Mouse (Mus musculus) hindbrain, embryonic 14.5 days (tissue): ENCODE data around the gene Slc17a8. TPM values are rescaled to one million over a fixed set of nuclear protein-coding genes. Genes with fewer than 3 reads are reported as not detected.
"Not testable (repeated sequence)": the region's sequence is repeated elsewhere in the genome, so short reads cannot be mapped to it uniquely, and the experiment has no call there.

Experiments used
- ATAC-seq: fragments of 200-750 bp; cut with Nextera tagmentation; 2 replicates; pipeline ENCODE4 v1.8.0; 2017; ENCODE audit warnings: moderate number of reproducible peaks, mild to moderate bottlenecking, moderate TSS enrichment, moderate library complexity; ENCODE audit not compliant: low FRiP score
- DNase-seq: peaks from one replicate; pipeline ENCODE4 v3.0.0-alpha.2; 2015; ENCODE audit warnings: low spot score
- H3K27ac ChIP-seq: fragments of 300-500 bp; sonication (generic); 2 replicates; pipeline ENCODE4 v1.5.1; 2014; ENCODE audit warnings: mild to moderate bottlenecking, moderate library complexity
- H3K27me3 ChIP-seq: fragments of 300-500 bp; sonication (generic); 2 replicates; pipeline ENCODE4 v1.6.1; 2014; ENCODE audit warnings: mild to moderate bottlenecking, low read length, mixed read lengths; ENCODE audit not compliant: control insufficient read depth, insufficient read depth
- H3K36me3 ChIP-seq: fragments of 300-500 bp; sonication (generic); replicated peaks from 2 replicates; pipeline ENCODE4 v1.6.1; 2014; ENCODE audit not compliant: control insufficient read depth, insufficient read depth
- H3K4me1 ChIP-seq: fragments of 300-500 bp; sonication (generic); replicated peaks from 2 replicates; pipeline ENCODE4 v1.6.1; 2014; ENCODE audit warnings: antibody characterized with exemption, low read length, mixed read lengths; ENCODE audit not compliant: control insufficient read depth, insufficient read depth
- H3K4me2 ChIP-seq: fragments of 300-500 bp; sonication (generic); replicated peaks from 2 replicates; pipeline ENCODE4 v1.6.1; 2014; ENCODE audit warnings: mild to moderate bottlenecking, moderate library complexity
- H3K4me3 ChIP-seq: fragments of 300-500 bp; sonication (generic); replicated peaks from 2 replicates; pipeline ENCODE4 v1.5.1; 2014; ENCODE audit warnings: mild to moderate bottlenecking, low read length
- H3K9ac ChIP-seq: fragments of 300-500 bp; sonication (generic); 2 replicates; pipeline ENCODE4 v1.6.1; 2014
- H3K9me3 ChIP-seq: fragments of 300-500 bp; sonication (generic); 2 replicates; pipeline ENCODE4 v1.6.1; 2016; ENCODE audit warnings: low read length; ENCODE audit not compliant: control insufficient read depth
- WGBS: fragments of 180-500 bp; shearing (Covaris S2); extraction: QIAGEN DNeasy Blood & Tissue Kit; methylation state at CpG from one replicate; pipeline ENCODE4 v1.1.7; 2014; 5-methylcytosine and 5-hydroxymethylcytosine counted together
- polyA plus RNA-seq: library from polyadenylated mRNA; unstranded; fragments of >200 nt; fragmentation: Nextera tagmentation; extraction: Ambion mirVana; gene quantifications from 2 replicates; pipeline ENCODE4 v1.2.1, GENCODE M21; 2014

The Slc17a8 gene
- polyA plus RNA-seq, result 1.4 and 1.9 TPM in 2 replicates

DNA sequence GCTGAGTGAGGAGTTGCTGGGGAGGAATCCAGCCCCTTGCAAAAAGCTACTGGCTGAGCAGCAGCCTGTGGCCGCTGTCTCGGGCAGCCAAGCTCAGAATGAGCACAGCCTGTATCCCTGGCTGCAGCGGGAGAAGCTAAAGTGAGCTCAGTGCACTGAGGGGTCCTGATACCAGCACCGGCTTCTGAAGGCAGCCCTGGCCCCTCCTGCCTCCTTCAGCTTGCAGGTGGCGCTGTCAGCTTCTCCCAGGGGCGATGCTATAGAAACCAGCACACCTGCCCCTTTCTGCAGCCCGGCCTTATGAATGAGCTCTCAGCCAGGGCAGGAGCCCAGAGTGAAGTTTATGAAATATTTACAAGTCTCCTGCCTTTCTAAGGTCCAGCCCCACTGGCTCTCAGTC is at the start of gene Slc17a8:
Slc17a8 (minus strand) TSS at position 125 of the 400 bp plus-strand sequence.
- no peaks in the 10 kb centered on the region for H3K9me3 ChIP-seq
- H3K4me1 ChIP-seq, result no peaks in the 10 kb centered on the region
- 28% methylated on average over 7 of the region's 7 CpGs for WGBS
- no peak for ATAC-seq
- DNase-seq, result no peak
- no peaks in the 10 kb centered on the region for H3K36me3 ChIP-seq
- no peak within 1 kb of the TSS for H3K27ac ChIP-seq
- H3K4me2 ChIP-seq, result no peak within 1 kb of the TSS
- no peaks in the 10 kb centered on the region for H3K27me3 ChIP-seq
- H3K9ac ChIP-seq, result no peak within 1 kb of the TSS
- no peak within 1 kb of the TSS for H3K4me3 ChIP-seq

DNA sequence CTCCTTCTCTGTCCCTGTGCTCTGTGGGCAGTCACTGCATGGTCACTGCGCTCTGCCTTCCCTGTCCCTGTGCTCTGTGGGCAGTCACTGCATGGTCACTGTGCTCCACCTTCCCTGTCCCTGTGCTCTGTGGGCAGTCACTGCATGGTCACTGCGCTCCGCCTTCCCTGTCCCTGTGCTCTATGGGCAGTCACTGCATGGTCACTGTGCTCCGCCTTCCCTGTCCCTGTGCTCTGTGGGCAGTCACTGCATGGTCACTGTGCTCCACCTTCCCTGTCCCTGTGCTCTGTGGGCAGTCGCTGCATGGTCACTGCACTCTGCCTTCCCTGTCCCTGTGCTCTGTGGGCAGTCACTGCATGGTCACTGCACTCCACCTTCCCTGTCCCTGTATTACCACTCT is 49.3 kb upstream of the Slc17a8 start:
- H3K27ac ChIP-seq, ATAC-seq, H3K9me3 ChIP-seq, H3K27me3 ChIP-seq, H3K9ac ChIP-seq, H3K4me1 ChIP-seq, H3K36me3 ChIP-seq, H3K4me3 ChIP-seq, H3K4me2 ChIP-seq, DNase-seq: not testable (repeated sequence)
- WGBS, result 97% methylated on average over 5 of the region's 5 CpGs

DNA sequence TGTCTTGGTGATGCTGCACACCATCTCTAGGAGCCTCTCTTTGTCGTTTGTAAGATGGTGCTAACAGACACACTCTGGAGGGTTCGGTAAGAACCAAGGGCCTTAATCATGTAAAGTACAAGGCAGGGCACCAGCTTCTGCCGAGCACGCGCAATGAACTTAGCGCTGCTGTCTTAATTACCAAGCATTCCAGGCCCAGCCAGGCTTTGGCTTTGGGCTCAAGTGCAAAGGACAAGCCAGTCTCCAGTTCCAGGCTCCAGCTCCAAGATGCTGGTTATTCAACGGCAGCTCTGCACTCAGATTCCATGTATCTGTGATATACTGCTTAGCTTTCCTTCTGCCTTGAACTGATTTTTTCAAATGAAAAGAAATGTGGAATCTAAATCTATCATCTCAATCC is 46.5 kb upstream of the Slc17a8 start:
- DNase-seq (no peak), ATAC-seq (no peak)
- Histone ChIP-seq H3K4me2 (no peak overlapping the region), H3K9me3 (no peaks in the 10 kb centered on the region), H3K27ac (no peak overlapping the region), H3K27me3 (no peaks in the 10 kb centered on the region), H3K4me1 (no peaks in the 10 kb centered on the region), H3K9ac (no peak overlapping the region), H3K4me3 (no peak overlapping the region), H3K36me3 (peaks cover 17% of the 10 kb centered on the region)
- WGBS, result 87% methylated on average over 7 of the region's 7 CpGs

DNA sequence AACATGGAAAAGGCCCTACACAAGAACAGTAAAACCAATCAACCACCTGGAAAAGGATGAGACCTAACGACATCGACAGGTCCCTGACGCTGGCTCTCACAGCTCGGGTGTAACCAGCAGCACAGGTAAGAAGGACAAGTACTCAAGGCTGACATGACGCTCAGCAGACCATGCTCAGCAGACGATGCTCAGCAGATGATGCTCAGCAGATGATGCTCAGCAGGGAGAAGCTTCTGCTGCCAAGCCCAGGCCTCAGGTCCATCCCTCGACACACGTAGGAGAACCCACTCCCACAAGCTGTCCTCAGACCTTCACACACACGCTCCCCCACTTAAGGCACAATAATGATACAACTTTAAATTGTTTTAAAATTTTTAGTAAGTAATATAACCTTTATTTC is 44.6 kb upstream of the Slc17a8 start:
- H3K9ac ChIP-seq, result no peak overlapping the region
- no peak for DNase-seq
- peaks cover 31% of the 10 kb centered on the region for H3K36me3 ChIP-seq

DNA sequence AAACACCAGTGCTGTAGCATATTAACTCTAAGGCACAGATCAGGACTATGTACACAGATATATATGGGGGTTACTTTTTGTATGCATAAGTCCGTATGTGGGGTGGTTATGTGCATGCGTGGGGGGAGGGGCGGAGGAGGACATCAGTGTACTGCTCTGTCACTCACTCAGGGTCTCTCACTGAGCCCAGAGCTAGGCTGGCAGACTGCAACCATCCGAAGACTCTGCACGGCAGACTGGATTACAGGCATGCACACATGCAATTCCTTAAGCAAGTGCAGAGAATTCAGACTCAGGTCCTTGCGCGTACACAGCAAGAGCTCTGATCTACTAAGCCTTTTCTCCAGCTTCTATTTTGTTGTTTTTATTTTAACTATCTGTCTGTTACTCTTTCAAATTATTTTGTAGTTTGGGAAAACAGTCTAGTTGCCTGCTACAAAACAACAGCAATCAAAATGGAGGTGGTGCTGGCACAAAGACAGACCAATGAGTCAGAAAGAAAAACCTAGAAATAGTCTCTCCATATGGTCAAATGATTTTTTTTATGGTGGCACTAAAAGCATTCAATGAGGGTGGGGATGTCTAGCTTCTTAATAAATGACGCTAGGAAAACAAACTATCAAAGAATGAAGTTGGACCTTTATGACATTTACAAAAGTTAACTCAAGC is 44.1 kb upstream of the Slc17a8 start:
- H3K9ac ChIP-seq, result no peak overlapping the region
- 95% methylated on average over 8 of the region's 8 CpGs for WGBS
- no peaks in the 10 kb centered on the region for H3K4me1 ChIP-seq
- no peak for DNase-seq
- H3K27ac ChIP-seq, result no peak overlapping the region
- H3K36me3 ChIP-seq, result peaks cover 32% of the 10 kb centered on the region
- H3K9me3 ChIP-seq, result no peaks in the 10 kb centered on the region
- H3K4me2 ChIP-seq, result no peak overlapping the region
- no peaks in the 10 kb centered on the region for H3K27me3 ChIP-seq
- no peak for ATAC-seq
- H3K4me3 ChIP-seq, result no peak overlapping the region

More for the DNA sequence above, 44.6 kb upstream of the Slc17a8 start:
- Histone ChIP-seq H3K27me3 (no peaks in the 10 kb centered on the region), H3K4me2 (no peak overlapping the region), H3K4me3 (no peak overlapping the region), H3K4me1 (no peaks in the 10 kb centered on the region), H3K27ac (no peak overlapping the region), H3K9me3 (no peaks in the 10 kb centered on the region)
- WGBS, result 95% methylated on average over 9 of the region's 9 CpGs
- ATAC-seq, result no peak

DNA sequence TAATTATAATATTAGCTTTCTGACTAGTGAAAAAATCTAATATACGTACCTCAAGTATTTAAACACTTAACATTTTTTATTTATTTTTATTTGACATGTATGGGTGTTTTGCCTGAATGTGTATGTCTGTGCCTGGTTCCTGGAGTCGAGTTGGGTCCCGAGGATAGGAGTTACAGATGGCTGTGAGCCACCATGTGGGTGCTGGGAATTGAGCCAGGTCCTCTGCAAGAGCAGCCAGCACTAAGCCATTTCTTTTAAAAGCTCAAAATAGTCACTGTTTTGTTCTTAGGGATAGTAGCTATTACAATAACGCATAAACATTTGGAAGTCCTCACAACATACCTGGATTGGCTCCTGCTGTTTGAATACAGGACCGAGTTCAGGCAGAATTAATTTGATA is 35.3 kb upstream of the Slc17a8 start:
- H3K9ac ChIP-seq, result no peak overlapping the region
- no peak overlapping the region for H3K4me3 ChIP-seq
- H3K27ac ChIP-seq, result no peak overlapping the region
- ATAC-seq, result no peak
- H3K27me3 ChIP-seq, result no peaks in the 10 kb centered on the region
- DNase-seq, result no peak
- H3K4me1 ChIP-seq, result no peaks in the 10 kb centered on the region
- WGBS, result 92% methylated on average over 5 of the region's 5 CpGs
- H3K4me2 ChIP-seq, result no peak overlapping the region
- H3K36me3 ChIP-seq, result peaks cover 83% of the 10 kb centered on the region
- H3K9me3 ChIP-seq, result no peaks in the 10 kb centered on the region

DNA sequence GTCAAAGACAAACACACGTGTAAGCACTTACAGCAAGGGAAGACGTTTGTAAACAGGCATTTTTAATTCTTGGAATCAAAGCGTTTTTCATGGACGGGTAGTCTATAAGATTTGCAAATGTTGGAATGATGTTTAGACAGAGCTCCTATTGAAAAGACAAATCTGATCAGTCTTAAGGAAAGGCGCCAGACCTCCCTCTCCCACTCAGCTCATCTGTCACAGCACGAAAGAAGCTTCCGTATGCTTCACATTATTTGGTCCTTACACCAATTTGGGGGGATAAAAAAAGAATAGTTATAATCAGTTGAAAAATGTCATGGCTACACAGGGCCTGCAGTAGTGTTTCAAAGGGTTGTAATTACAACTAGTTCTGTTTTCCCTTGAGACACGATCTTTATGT is 31.9 kb upstream of the Slc17a8 start:
- Histone ChIP-seq H3K9me3 (no peaks in the 10 kb centered on the region), H3K36me3 (peaks cover 75% of the 10 kb centered on the region), H3K27ac (no peak overlapping the region), H3K4me3 (no peak overlapping the region), H3K9ac (no peak overlapping the region), H3K27me3 (no peaks in the 10 kb centered on the region), H3K4me1 (no peaks in the 10 kb centered on the region), H3K4me2 (no peak overlapping the region)
- 89% methylated on average over 8 of the region's 8 CpGs for WGBS
- DNase-seq (no peak), ATAC-seq (no peak)

DNA sequence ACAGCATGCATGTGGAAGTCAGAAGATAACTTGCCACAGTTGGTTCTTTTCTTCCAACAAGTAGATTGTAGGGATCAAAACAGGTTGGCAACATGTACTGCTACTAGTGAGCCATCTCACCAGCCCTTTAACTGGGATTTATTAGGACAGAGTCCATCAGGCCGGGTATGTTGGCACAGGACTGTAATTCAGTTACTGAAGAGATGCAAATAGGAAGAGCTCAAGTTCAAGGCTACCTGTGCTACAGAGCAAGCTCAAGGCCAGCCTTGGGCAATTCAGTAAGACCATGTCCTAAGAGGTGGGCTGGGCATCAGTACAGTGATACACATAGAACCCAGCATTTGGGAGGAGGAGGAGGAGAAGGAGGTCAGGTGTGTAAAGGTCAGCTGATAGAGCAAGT is 30.6 kb upstream of the Slc17a8 start:
- DNase-seq (no peak), ATAC-seq (no peak)
- Histone ChIP-seq H3K4me2 (no peak overlapping the region), H3K27me3 (no peaks in the 10 kb centered on the region), H3K27ac (no peak overlapping the region), H3K9me3 (no peaks in the 10 kb centered on the region), H3K36me3 (peaks cover 69% of the 10 kb centered on the region), H3K4me1 (no peaks in the 10 kb centered on the region), H3K9ac (no peak overlapping the region), H3K4me3 (no peak overlapping the region)
- 95% methylated on average over 1 of the region's 1 CpGs for WGBS

DNA sequence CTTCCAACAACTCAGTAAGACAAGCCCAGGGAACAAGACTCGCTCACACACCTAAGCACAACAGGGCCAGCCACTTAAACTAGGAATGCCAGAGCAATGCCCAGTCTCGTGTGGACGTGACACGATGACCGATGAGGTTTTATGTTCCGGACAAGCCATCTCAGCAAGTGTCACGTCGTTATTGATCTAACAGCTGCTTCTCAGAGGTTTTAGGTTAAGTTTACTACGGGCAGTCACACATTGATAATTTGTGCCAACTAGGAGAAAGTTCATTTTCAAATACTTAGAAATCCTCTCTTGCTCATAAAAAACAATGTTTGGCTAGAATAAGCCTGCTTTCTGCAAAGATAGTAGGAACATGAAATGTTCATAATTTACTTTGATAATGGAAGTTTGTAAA is 25.9 kb upstream of the Slc17a8 start:
- no peak for ATAC-seq

DNA sequence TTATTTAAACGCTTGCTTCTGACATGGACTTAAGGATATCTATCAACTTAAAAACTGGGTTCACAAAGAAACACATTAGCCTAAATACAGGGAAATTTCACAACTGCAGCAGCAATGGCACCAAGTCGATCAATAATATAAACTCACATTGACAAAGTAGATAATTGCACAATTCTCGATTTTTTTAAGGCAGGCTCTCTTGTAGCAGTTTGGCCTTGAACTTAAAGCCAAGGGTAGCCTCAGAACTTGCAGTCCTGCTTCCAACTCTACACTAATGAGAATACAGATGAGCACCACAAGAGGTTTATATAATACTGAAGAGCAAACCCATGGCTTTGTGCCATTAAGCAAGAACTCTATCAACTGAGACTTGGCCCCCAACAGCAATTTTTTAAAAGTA is 15.9 kb upstream of the Slc17a8 start:
- H3K36me3 ChIP-seq, result peaks cover 39% of the 10 kb centered on the region
- no peak overlapping the region for H3K27ac ChIP-seq
- H3K4me2 ChIP-seq, result no peak overlapping the region
- H3K27me3 ChIP-seq, result no peaks in the 10 kb centered on the region
- DNase-seq, result no peak
- H3K4me3 ChIP-seq, result no peak overlapping the region
- WGBS, result 90% methylated on average over 3 of the region's 3 CpGs
- H3K9me3 ChIP-seq, result 0 out of 2 replicates have a peak, but pooled peaks cover 4% of the 10 kb centered on the region
- no peaks in the 10 kb centered on the region for H3K4me1 ChIP-seq
- no peak for ATAC-seq
- no peak overlapping the region for H3K9ac ChIP-seq

More for the DNA sequence above, 25.9 kb upstream of the Slc17a8 start:
- no peak overlapping the region for H3K4me3 ChIP-seq
- H3K4me2 ChIP-seq, result no peak overlapping the region
- no peak overlapping the region for H3K27ac ChIP-seq
- no peaks in the 10 kb centered on the region for H3K9me3 ChIP-seq
- no peak overlapping the region for H3K9ac ChIP-seq
- peaks cover 68% of the 10 kb centered on the region for H3K36me3 ChIP-seq
- no peaks in the 10 kb centered on the region for H3K4me1 ChIP-seq
- DNase-seq, result no peak
- 91% methylated on average over 9 of the region's 9 CpGs for WGBS
- H3K27me3 ChIP-seq, result no peaks in the 10 kb centered on the region
